Mouse (Mus musculus) neural tube, embryonic 14.5 days (tissue): ENCODE results near the gene Raver2. TPM values are rescaled to one million over a fixed set of nuclear protein-coding genes. Genes with fewer than 3 reads are reported as not detected.

Source experiments
- ATAC-seq: fragments of 200-750 bp; cut with Nextera tagmentation; 2 replicates; pipeline ENCODE4 v1.8.0; 2017; ENCODE audit warnings: low read depth, mild to moderate bottlenecking, moderate TSS enrichment, moderate library complexity
- H3K27ac ChIP-seq: fragments of 300-500 bp; sonication (generic); 2 replicates; pipeline ENCODE4 v1.5.1; 2014; ENCODE audit warnings: low read depth, mild to moderate bottlenecking, control low read depth, low read length, moderate library complexity, mixed read lengths
- H3K27me3 ChIP-seq: fragments of 300-500 bp; sonication (generic); 2 replicates; pipeline ENCODE4 v1.6.1; 2014; ENCODE audit warnings: low read length; ENCODE audit not compliant: control insufficient read depth, insufficient read depth
- H3K36me3 ChIP-seq: fragments of 300-500 bp; sonication (generic); 2 replicates; pipeline ENCODE4 v1.6.1; 2014; ENCODE audit warnings: low read length, mixed read lengths; ENCODE audit not compliant: control insufficient read depth, insufficient read depth
- H3K4me1 ChIP-seq: fragments of 300-500 bp; sonication (generic); 2 replicates; pipeline ENCODE4 v1.6.1; 2014; ENCODE audit warnings: low read length; ENCODE audit not compliant: control insufficient read depth, insufficient read depth
- H3K4me2 ChIP-seq: fragments of 300-500 bp; sonication (generic); 2 replicates; pipeline ENCODE4 v1.6.1; 2014; ENCODE audit warnings: mild to moderate bottlenecking, low read depth, low read length, control low read depth
- H3K4me3 ChIP-seq: fragments of 300-500 bp; sonication (generic); 2 replicates; pipeline ENCODE4 v1.5.1; 2014; ENCODE audit warnings: low read depth, low read length, control low read depth, mixed read lengths
- H3K9ac ChIP-seq: fragments of 300-500 bp; sonication (generic); replicated peaks from 2 replicates; pipeline ENCODE4 v1.6.1; 2014; ENCODE audit warnings: low read depth, mild to moderate bottlenecking, control low read depth, low read length, mixed read lengths
- H3K9me3 ChIP-seq: fragments of 300-500 bp; sonication (generic); 2 replicates; pipeline ENCODE4 v1.6.1; 2016; ENCODE audit warnings: low read length; ENCODE audit not compliant: control insufficient read depth
- WGBS: fragments of 180-500 bp; shearing (Covaris S2); extraction: QIAGEN DNeasy Blood & Tissue Kit; methylation state at CpG from one replicate; pipeline ENCODE4 v1.1.7; 2014; 5-methylcytosine and 5-hydroxymethylcytosine counted together
- polyA plus RNA-seq: library from polyadenylated mRNA; unstranded; fragments of >200 nt; fragmentation: Nextera tagmentation; extraction: Ambion mirVana; gene quantifications from 2 replicates; pipeline ENCODE4 v1.2.1, GENCODE M21; 2014

Raver2 gene
- 6.9 and 7.1 TPM in 2 replicates for polyA plus RNA-seq

GRCm38 (mm10) chr4:101068786-101069153 lies at the start of gene Raver2:
Raver2 (plus strand) TSS chr4:101068983.
- peak; percentile 85 for ATAC-seq
- no peaks in the 10 kb centered on the region for H3K36me3 ChIP-seq
- no peaks in the 10 kb centered on the region; the same call in 1 of the 2 replicates for H3K4me1 ChIP-seq
- 1% methylated on average over 47 of the region's 54 CpGs for WGBS
- H3K9ac ChIP-seq = peak within 1 kb of the TSS; percentile 72
- H3K27me3 ChIP-seq = peaks cover 3% of the 10 kb centered on the region; the same call in 1 of the 2 replicates
- H3K4me2 ChIP-seq = peak within 1 kb of the TSS; percentile 95
- H3K4me3 ChIP-seq = peak within 1 kb of the TSS; percentile 75
- no peak within 1 kb of the TSS; the same call in 1 of the 2 replicates for H3K27ac ChIP-seq
- no peaks in the 10 kb centered on the region for H3K9me3 ChIP-seq

GRCm38 (mm10) chr4:101020596-101020995 lies 48.2 kb upstream of the Raver2 start, which contains the start of gene Gm10577:
Gm10577 (minus strand) TSS chr4:101020696.
- Histone ChIP-seq H3K4me1 (no peaks in the 10 kb centered on the region), H3K4me3 (no peak within 1 kb of the TSS), H3K9ac (no peak within 1 kb of the TSS), H3K36me3 (no peaks in the 10 kb centered on the region), H3K27me3 (no peaks in the 10 kb centered on the region), H3K4me2 (no peak within 1 kb of the TSS), H3K9me3 (no peaks in the 10 kb centered on the region), H3K27ac (no peak within 1 kb of the TSS)
- WGBS = 90% methylated on average over 4 of the region's 4 CpGs
- ATAC-seq = no peak

GRCm38 (mm10) chr4:101026566-101026965 lies 42.2 kb upstream of the Raver2 start:
- no peak for ATAC-seq
- H3K4me3 ChIP-seq = no peak overlapping the region
- WGBS = 90% methylated on average over 5 of the region's 5 CpGs

GRCm38 (mm10) chr4:101026995-101027394 lies 41.8 kb upstream of the Raver2 start:
- H3K4me3 ChIP-seq = no peak overlapping the region
- 88% methylated on average over 2 of the region's 2 CpGs for WGBS
- H3K9ac ChIP-seq = no peak overlapping the region
- no peaks in the 10 kb centered on the region for H3K4me1 ChIP-seq
- H3K27me3 ChIP-seq = no peaks in the 10 kb centered on the region
- H3K4me2 ChIP-seq = no peak overlapping the region
- no peaks in the 10 kb centered on the region for H3K36me3 ChIP-seq
- ATAC-seq = no peak
- no peaks in the 10 kb centered on the region for H3K9me3 ChIP-seq
- H3K27ac ChIP-seq = no peak overlapping the region

More at GRCm38 (mm10) chr4:101026566-101026965, 42.2 kb upstream of the Raver2 start:
- no peaks in the 10 kb centered on the region for H3K36me3 ChIP-seq
- no peaks in the 10 kb centered on the region for H3K27me3 ChIP-seq
- H3K9me3 ChIP-seq = no peaks in the 10 kb centered on the region
- H3K9ac ChIP-seq = no peak overlapping the region
- H3K4me1 ChIP-seq = no peaks in the 10 kb centered on the region
- H3K27ac ChIP-seq = no peak overlapping the region
- H3K4me2 ChIP-seq = no peak overlapping the region

- H3K4me1 ChIP-seq = no peaks in the 10 kb centered on the region
- no peaks in the 10 kb centered on the region for H3K27me3 ChIP-seq
- 95% methylated on average over 9 of the region's 9 CpGs for WGBS
- H3K36me3 ChIP-seq = no peaks in the 10 kb centered on the region
- H3K4me2 ChIP-seq = no peak overlapping the region
- no peak for ATAC-seq
- H3K4me3 ChIP-seq = no peak overlapping the region
- no peak overlapping the region for H3K27ac ChIP-seq
- H3K9ac ChIP-seq = no peak overlapping the region
- no peaks in the 10 kb centered on the region for H3K9me3 ChIP-seq
These were observed 40.9 kb upstream of the Raver2 start for GRCm38 (mm10) chr4:101027852-101028411.

GRCm38 (mm10) chr4:101033047-101033446 lies 35.7 kb upstream of the Raver2 start:
- H3K27me3 ChIP-seq = no peaks in the 10 kb centered on the region
- H3K9ac ChIP-seq = no peak overlapping the region
- H3K4me1 ChIP-seq = no peaks in the 10 kb centered on the region
- no peak overlapping the region for H3K27ac ChIP-seq
- no peaks in the 10 kb centered on the region for H3K9me3 ChIP-seq
- no peak overlapping the region for H3K4me2 ChIP-seq
- ATAC-seq = no peak
- WGBS = 77% methylated on average over 3 of the region's 3 CpGs
- H3K4me3 ChIP-seq = no peak overlapping the region
- no peaks in the 10 kb centered on the region for H3K36me3 ChIP-seq

GRCm38 (mm10) chr4:101035131-101035530 lies 33.7 kb upstream of the Raver2 start:
- Histone ChIP-seq H3K27me3 (no peaks in the 10 kb centered on the region), H3K4me2 (no peak overlapping the region), H3K36me3 (no peaks in the 10 kb centered on the region), H3K4me1 (no peaks in the 10 kb centered on the region), H3K9ac (no peak overlapping the region), H3K4me3 (no peak overlapping the region), H3K27ac (no peak overlapping the region), H3K9me3 (no peaks in the 10 kb centered on the region)
- 87% methylated on average over 5 of the region's 5 CpGs for WGBS
- no peak for ATAC-seq

- no peak overlapping the region for H3K9ac ChIP-seq
- H3K4me3 ChIP-seq = no peak overlapping the region
- H3K27ac ChIP-seq = no peak overlapping the region
- H3K9me3 ChIP-seq = no peaks in the 10 kb centered on the region
- no peaks in the 10 kb centered on the region for H3K4me1 ChIP-seq
- no peaks in the 10 kb centered on the region for H3K27me3 ChIP-seq
- no peak overlapping the region for H3K4me2 ChIP-seq
- WGBS = 77% methylated on average over 7 of the region's 7 CpGs
- no peaks in the 10 kb centered on the region for H3K36me3 ChIP-seq
- no peak for ATAC-seq
These were observed 31.6 kb upstream of the Raver2 start for GRCm38 (mm10) chr4:101037156-101037555.

GRCm38 (mm10) chr4:101043691-101044090 lies 25.1 kb upstream of the Raver2 start:
- 91% methylated on average over 2 of the region's 2 CpGs for WGBS
- ATAC-seq = no peak
- Histone ChIP-seq H3K27ac (no peak overlapping the region), H3K4me3 (no peak overlapping the region), H3K9me3 (no peaks in the 10 kb centered on the region), H3K36me3 (no peaks in the 10 kb centered on the region), H3K4me1 (no peaks in the 10 kb centered on the region), H3K27me3 (no peaks in the 10 kb centered on the region), H3K4me2 (no peak overlapping the region), H3K9ac (no peak overlapping the region)
